Mouse (Mus musculus) G1E (cell line): Measurements from ENCODE around the gene Tmem35b. TPM values are rescaled to one million over a fixed set of nuclear protein-coding genes. Genes with fewer than 3 reads are reported as not detected.

Experiments
- ATAC-seq: 2 replicates; pipeline ENCODE4 v1.8.0; 2016; ENCODE audit warnings: mild to moderate bottlenecking; ENCODE audit not compliant: insufficient number of reproducible peaks, poor library complexity, low FRiP score, severe bottlenecking; ENCODE audit errors: extremely low read depth
- DNase-seq: peaks from one replicate; pipeline ENCODE4 v3.0.0; 2012; ENCODE audit warnings: low spot score
- H3K27me3 ChIP-seq: 2 replicates; pipeline ENCODE4 v1.6.1; 2012; ENCODE audit warnings: mild to moderate bottlenecking, low read length, inconsistent platforms; ENCODE audit not compliant: insufficient read depth
- H3K36me3 ChIP-seq: replicated peaks from 2 replicates; pipeline ENCODE3; 2012; ENCODE audit warnings: mild to moderate bottlenecking, inconsistent platforms
- H3K4me1 ChIP-seq: 2 replicates; pipeline ENCODE4 v1.6.1; 2012; ENCODE audit warnings: low read depth, low read length, inconsistent platforms, mixed read lengths; ENCODE audit not compliant: insufficient read depth
- H3K4me3 ChIP-seq: 2 replicates; pipeline ENCODE4 v1.5.1; 2012; ENCODE audit warnings: low read depth, mild to moderate bottlenecking, inconsistent platforms, low read length, moderate library complexity, mixed read lengths
- H3K9me3 ChIP-seq: replicated peaks from 2 replicates; pipeline ENCODE4 v1.6.1; 2012; ENCODE audit warnings: inconsistent platforms
- CTCF ChIP-seq: IDR thresholded peaks from 2 replicates; pipeline ENCODE4 v1.5.1; 2012; ENCODE audit warnings: low read depth, low read length, inconsistent platforms, mixed read lengths
- GATA1 ChIP-seq: IDR thresholded peaks from 2 replicates; pipeline ENCODE4 v1.6.1; 2012; ENCODE audit warnings: borderline replicate concordance, low read length, inconsistent platforms, mixed read lengths
- GATA2 ChIP-seq: IDR thresholded peaks from 2 replicates; pipeline ENCODE4 v1.6.1; 2012; ENCODE audit warnings: low read depth, low read length, inconsistent platforms, borderline replicate concordance
- POLR2AphosphoS5 ChIP-seq: IDR thresholded peaks from 2 replicates; pipeline ENCODE4 v1.6.1; 2012; ENCODE audit warnings: low read depth, low read length, inconsistent platforms; ENCODE audit not compliant: insufficient replicate concordance
- TAL1 ChIP-seq: conservative IDR thresholded peaks from 2 replicates; pipeline ENCODE4 v1.6.1; 2012; ENCODE audit warnings: low read depth, low read length, inconsistent platforms, mixed read lengths
- polyA plus RNA-seq: library from polyadenylated mRNA; stranded (reverse); fragments of >175 nt; gene quantifications from 2 replicates; pipeline ENCODE4 v1.2.3, GENCODE M21; 2012
- total RNA-seq, 2 experiments: library from RNA; stranded (forward) in 1 of 2; stranded (reverse) in 1 of 2; fragments of 200-1000 nt in 1 of 2; fragments of >200 nt in 1 of 2; fragmentation: Nextera tagmentation in 1 of 2; gene quantifications; 2 replicates each; pipeline ENCODE4 v1.2.3; 2014 to 2017

Gene Tmem35b
- total and polyA plus RNA-seq, 3 experiments = 1.5 to 25.7 (median 9.6) TPM

- Histone ChIP-seq H3K27me3 (no peaks in the 10 kb centered on the region), H3K4me3 (no peak overlapping the region), H3K9me3 (peaks cover 12% of the 10 kb centered on the region), H3K36me3 (no peaks in the 10 kb centered on the region), H3K4me1 (no peaks in the 10 kb centered on the region)
- ATAC-seq (no peak), DNase-seq (no peak)
- TF ChIP-seq TAL1 (no peak), GATA2 (no peak), GATA1 (no peak), POLR2AphosphoS5 (no peak), CTCF (no peak)
Observed at GRCm38 (mm10) chr4:127163926-127164325, 40.4 kb downstream of the Tmem35b start.

DNA sequence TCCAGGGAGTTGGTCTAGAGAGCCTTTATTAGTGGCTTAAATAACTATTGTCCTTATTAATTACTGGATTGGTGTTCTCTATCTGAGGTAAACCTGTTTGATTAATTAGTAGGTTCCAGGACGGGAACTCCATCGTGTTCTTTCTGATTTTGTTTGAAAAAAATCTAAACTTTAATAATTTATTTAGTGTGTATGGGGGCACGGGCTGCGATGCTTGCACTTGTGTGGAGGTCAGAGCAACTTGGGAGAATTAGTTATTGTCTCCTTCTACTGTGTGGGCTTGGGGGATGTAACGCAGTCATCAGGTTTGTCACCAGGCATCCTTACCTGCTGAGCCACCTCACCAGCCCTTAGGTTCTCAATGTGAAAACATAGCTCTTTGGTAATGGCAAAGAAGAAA is 43.6 kb downstream of the Tmem35b start:
- no peak for TF ChIP-seq TAL1
- TF ChIP-seq GATA1 = no peak
- TF ChIP-seq GATA2 = no peak
- Histone ChIP-seq H3K36me3 (no peaks in the 10 kb centered on the region), H3K9me3 (peaks cover 24% of the 10 kb centered on the region), H3K4me3 (no peak overlapping the region), H3K27me3 (no peaks in the 10 kb centered on the region), H3K4me1 (no peaks in the 10 kb centered on the region)
- no peak for ATAC-seq
- DNase-seq = no peak

- Histone ChIP-seq H3K36me3 (no peaks in the 10 kb centered on the region), H3K4me1 (no peaks in the 10 kb centered on the region), H3K27me3 (no peaks in the 10 kb centered on the region), H3K9me3 (peaks cover 24% of the 10 kb centered on the region), H3K4me3 (no peak overlapping the region)
- no peak for ATAC-seq
- DNase-seq = no peak
- no peak for TF ChIP-seq GATA1
- TF ChIP-seq CTCF = no peak
- TF ChIP-seq GATA2 = no peak
- no peak for TF ChIP-seq POLR2AphosphoS5
- TF ChIP-seq TAL1 = no peak
Observed at GRCm38 (mm10) chr4:127167731-127168130, 44.2 kb downstream of the Tmem35b start.

GRCm38 (mm10) chr4:127168211-127168913 is 44.9 kb downstream of the Tmem35b start:
- H3K4me1 ChIP-seq = no peaks in the 10 kb centered on the region
- no peaks in the 10 kb centered on the region for H3K27me3 ChIP-seq
- peaks cover 24% of the 10 kb centered on the region for H3K9me3 ChIP-seq
- DNase-seq (no peak), ATAC-seq (no peak)
- H3K36me3 ChIP-seq = no peaks in the 10 kb centered on the region
- TF ChIP-seq GATA2 (no peak), CTCF (no peak), TAL1 (no peak), GATA1 (no peak), POLR2AphosphoS5 (no peak)
- H3K4me3 ChIP-seq = no peak overlapping the region; the same call in 1 of the 2 replicates

DNA sequence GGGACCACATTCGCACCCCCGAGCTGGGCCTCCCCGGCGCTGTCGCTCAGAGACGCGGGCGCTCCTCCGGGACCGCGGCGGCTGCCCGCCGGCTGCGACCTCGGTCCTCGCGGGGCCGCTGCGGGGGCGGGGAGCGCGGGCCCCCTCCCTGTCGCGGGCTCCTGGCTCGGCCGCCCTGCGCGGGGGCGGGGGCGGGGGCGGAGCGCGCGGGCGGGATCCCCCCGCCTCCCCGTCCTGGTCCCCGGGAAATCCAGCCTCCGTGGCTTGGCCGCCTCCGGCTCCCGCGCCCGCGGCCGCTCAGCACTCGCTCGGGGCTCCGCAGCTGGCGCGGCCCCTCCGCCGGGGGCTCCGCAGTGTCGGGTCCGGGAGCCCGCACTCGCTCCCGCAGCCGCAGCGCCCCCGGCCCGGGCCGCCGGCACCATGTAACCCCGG is 45.4 kb downstream of the Tmem35b start, which contains the start of gene Dlgap3:
Gene Dlgap3, plus strand, starts transcription at position 291 of the 432 bp plus-strand sequence.
- Histone ChIP-seq H3K27me3 (no peaks in the 10 kb centered on the region), H3K4me1 (no peaks in the 10 kb centered on the region), H3K9me3 (peaks cover 24% of the 10 kb centered on the region), H3K36me3 (no peaks in the 10 kb centered on the region), H3K4me3 (no peak within 1 kb of the TSS; the same call in 1 of the 2 replicates)
- DNase-seq (no peak), ATAC-seq (no peak)
- TF ChIP-seq GATA2 (no peak), TAL1 (no peak), GATA1 (no peak), POLR2AphosphoS5 (no peak), CTCF (no peak)

DNA sequence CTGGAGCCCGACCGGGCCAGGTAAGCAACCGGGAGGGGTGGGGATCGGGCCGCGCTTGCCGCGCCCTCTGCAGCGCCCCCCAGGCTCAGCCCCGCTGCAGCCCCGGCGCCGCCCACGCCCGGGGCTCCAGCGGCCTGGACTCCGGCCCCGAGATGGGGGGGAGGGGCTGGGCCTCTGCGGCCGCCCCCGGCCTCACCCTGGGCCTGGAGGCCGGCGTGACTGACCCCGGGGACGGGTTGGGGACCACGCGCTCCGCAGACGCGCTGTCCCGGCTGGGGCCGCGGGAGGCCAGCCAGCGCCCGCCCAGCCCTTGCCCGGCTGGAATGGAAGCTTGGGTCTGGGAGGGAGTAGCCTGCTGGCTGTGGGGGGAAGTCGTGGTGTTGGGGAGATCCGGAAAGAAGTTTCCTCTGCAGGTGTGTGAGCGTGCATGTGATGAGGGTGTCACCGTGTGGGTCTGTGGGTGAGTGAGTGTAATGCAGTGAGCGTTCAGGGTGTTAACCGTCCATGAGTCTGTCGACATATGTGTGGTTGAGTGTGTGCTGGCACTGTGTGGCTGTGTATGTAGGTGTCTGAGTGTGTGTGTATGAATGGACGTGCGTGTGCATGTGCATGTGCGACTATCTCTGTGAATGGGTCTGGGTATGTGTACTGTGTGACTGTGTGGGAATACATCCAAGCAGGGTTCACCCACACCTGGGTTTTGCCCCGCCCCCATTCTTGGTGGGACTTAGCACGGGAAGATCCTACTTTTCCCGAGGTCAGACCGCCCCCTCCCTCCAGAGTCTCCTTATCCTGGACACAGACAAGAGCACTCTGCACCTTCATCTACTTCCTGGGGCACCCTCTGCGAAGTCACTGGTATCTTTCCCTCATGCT is 46.1 kb downstream of the Tmem35b start:
- no peaks in the 10 kb centered on the region for H3K4me1 ChIP-seq
- DNase-seq (no peak), ATAC-seq (no peak)
- no peak overlapping the region; the same call in 1 of the 2 replicates for H3K4me3 ChIP-seq
- no peaks in the 10 kb centered on the region for H3K36me3 ChIP-seq
- peaks cover 24% of the 10 kb centered on the region for H3K9me3 ChIP-seq
- TF ChIP-seq GATA2 (no peak), TAL1 (no peak), GATA1 (no peak), POLR2AphosphoS5 (no peak), CTCF (no peak)
- no peaks in the 10 kb centered on the region for H3K27me3 ChIP-seq
